11 mouse cellular contexts compared by ENCODE assay signal in genomic region chrX:103987215-103987964, GRCm38 (mm10). TPM values are rescaled to one million over a fixed set of nuclear protein-coding genes. Genes with fewer than 3 reads are reported as not detected.
DNase-seq lines count a peak whose midpoint lies in the region; ATAC-seq lines count a peak whose summit lies in the region.
"Had no signal": no experiment of that assay in that cellular context is flagged by ENCODE, and none has a peak within 500 bp of the region (broad histone marks: within the 10 kb centered on the region; RNA-seq: fewer than 3 reads in every experiment).

No protein-coding gene starts in this region.

- H3K9me3 ChIP-seq in neural tube, embryonic 11.5 days (ENCODE audit: control insufficient read depth, low read length) = no peaks in the 10 kb centered on the region
- H3K9me3 ChIP-seq: stomach, embryonic 15.5 days had no signal

- H3K36me3 ChIP-seq in neural tube, embryonic 11.5 days (ENCODE audit: control insufficient read depth, insufficient read depth, low read length) = no peaks in the 10 kb centered on the region
- H3K36me3 ChIP-seq: stomach, embryonic 15.5 days had no signal

- no peak overlapping the region for H3K27ac ChIP-seq in neural tube, embryonic 11.5 days (ENCODE audit: low read depth, low read length)
- H3K27ac ChIP-seq: stomach, embryonic 15.5 days had no signal

- no peaks in the 10 kb centered on the region for H3K27me3 ChIP-seq in neural tube, embryonic 11.5 days (ENCODE audit: control insufficient read depth, insufficient read depth, low read length)
- H3K27me3 ChIP-seq: stomach, embryonic 15.5 days had no signal

- intact Hi-C loops in heart, postnatal 25 days (cut with DNase I) = no loop called here

- ATAC-seq in neural tube, embryonic 11.5 days (ENCODE audit: insufficient read depth, low FRiP score, low TSS enrichment) = no peak
- ATAC-seq: CD4-positive, CD25-positive, alpha-beta regulatory T cell, adult 4 months had no signal

- no peaks in the 10 kb centered on the region for H3K4me1 ChIP-seq in neural tube, embryonic 11.5 days (ENCODE audit: control insufficient read depth, insufficient read depth, low read length)
- H3K4me1 ChIP-seq: stomach, embryonic 15.5 days had no signal

- WGBS in neural tube, embryonic 11.5 days = 28% methylated on average over 12 of the region's 12 CpGs

- H3K9ac ChIP-seq in neural tube, embryonic 11.5 days (ENCODE audit: low read length) = no peak overlapping the region
- H3K9ac ChIP-seq: stomach, embryonic 15.5 days had no signal

- peak; percentile 12 for DNase-seq in heart, adult 8-10 months (ENCODE audit: low spot score)
- DNase-seq in heart, postnatal 25 days (ENCODE audit: low spot score) = no peak
- peak; percentile 5 for DNase-seq in lung, postnatal 14 days
- no peak for DNase-seq in lung, adult 18-20 months
- DNase-seq in embryo, embryonic 9.5 days (ENCODE audit: extremely low spot score) = peak; percentile 56
- peak; percentile 10 for DNase-seq in neural tube, embryonic 11.5 days (ENCODE audit: low spot score)
- no peak for DNase-seq in cerebellum, adult 18-20 months
- no peak for DNase-seq in cerebellum, adult 11 months
- DNase-seq: cerebellum, postnatal 14 days had no signal

- no peak overlapping the region for H3K4me3 ChIP-seq in neural tube, embryonic 11.5 days (ENCODE audit: low read depth, low read length)
- H3K4me3 ChIP-seq: stomach, embryonic 15.5 days had no signal

- H3K4me2 ChIP-seq in neural tube, embryonic 11.5 days (ENCODE audit: low read depth) = no peak overlapping the region
- H3K4me2 ChIP-seq: stomach, embryonic 15.5 days had no signal

RNA-seq across cellular contexts. Expression of gene Rlim, which starts 6.3 kb away (rescaled TPM):
- total RNA-seq in heart, adult 8-10 months (2022) = 10 to 100 TPM; 24.2 to 25.8 (median 25.1) TPM
- total RNA-seq in heart, postnatal 25 days (2021) = 10 to 100 TPM; 19.8 to 23.1 TPM
- polyA plus RNA-seq in neural tube, embryonic 11.5 days (2014; fragmentation: Nextera tagmentation; extraction: Ambion mirVana) = 45.9 and 46.4 TPM in 2 replicates

Comparison
In these comparisons a context has a peak if more than half of its experiments do, and no peak if none do; other contexts are left out.
1. DNase-seq: peak in heart, adult 8-10 months (single experiment), lung, postnatal 14 days (single experiment), embryo, embryonic 9.5 days (single experiment) and neural tube, embryonic 11.5 days (single experiment); none in heart, postnatal 25 days (single experiment), lung, adult 18-20 months (0 of 2), cerebellum, adult 18-20 months (0 of 2) and cerebellum, adult 11 months (single experiment).